Mouse (Mus musculus) heart, postnatal 10 days (tissue): ENCODE data around the gene Senp8. TPM values are rescaled to one million over a fixed set of nuclear protein-coding genes. Genes with fewer than 3 reads are reported as not detected.

Experiments
- DNase-seq, 2 experiments: peaks; one replicate each; pipeline ENCODE4 v3.0.0; 2021
- intact Hi-C: fragments of 180-260 bp; cut with DNase I; formaldehyde crosslinking; loops from one replicate; pipeline ENCODE4 v1.15.1; 2025
- total RNA-seq, 2 experiments: library from RNA; stranded (reverse); gene quantifications; 2 replicates each; pipeline ENCODE4 v1.2.3; 2021

The Senp8 gene
- total RNA-seq, 2 experiments from 2014 or later, result 4.4 to 8.3 TPM

GRCm38 (mm10) chr9:59718237-59718636 lies 32.3 kb downstream of the Senp8 start:
- intact Hi-C loops, result no loop called here
- DNase-seq, result no peak

- no peak for DNase-seq
- intact Hi-C loops, result no loop called here
Observed at GRCm38 (mm10) chr9:59716275-59716898, 34.1 kb downstream of the Senp8 start.

- intact Hi-C loops, result no loop called here
- no peak for DNase-seq
Observed at GRCm38 (mm10) chr9:59709225-59709624, 41.3 kb downstream of the Senp8 start.

- intact Hi-C loops, result no loop called here
- no peak for DNase-seq
Observed at GRCm38 (mm10) chr9:59706850-59707825, 43.4 kb downstream of the Senp8 start.

- no peak for DNase-seq
- intact Hi-C loops, result no loop called here
Observed at GRCm38 (mm10) chr9:59703099-59703498, 47.4 kb downstream of the Senp8 start.

- no peak for DNase-seq
- intact Hi-C loops, result no loop called here
Observed at GRCm38 (mm10) chr9:59701094-59701493, 49.4 kb downstream of the Senp8 start.

GRCm38 (mm10) chr9:59696381-59696780 lies 54.1 kb downstream of the Senp8 start:
- DNase-seq, result no peak
- intact Hi-C loops, result no loop called here

- intact Hi-C loops, result no loop called here
- peak in 1 of 2 experiments; percentile 46 for DNase-seq
Observed at GRCm38 (mm10) chr9:59695451-59695813, 55.1 kb downstream of the Senp8 start.

- intact Hi-C loops, result no loop called here
- DNase-seq, result no peak
Observed at GRCm38 (mm10) chr9:59694571-59695450, 55.7 kb downstream of the Senp8 start.

GRCm38 (mm10) chr9:59692145-59692544 lies 58.4 kb downstream of the Senp8 start:
- DNase-seq, result peak; percentile 42 to 58
- intact Hi-C loops, result no loop called here

GRCm38 (mm10) chr9:59691635-59692094 lies 58.8 kb downstream of the Senp8 start:
- peak; percentile 93 for DNase-seq

GRCm38 (mm10) chr9:59687416-59688046 lies 63.0 kb downstream of the Senp8 start:
- intact Hi-C loops, result no loop called here
- DNase-seq, result no peak

More at GRCm38 (mm10) chr9:59691635-59692094, 58.8 kb downstream of the Senp8 start:
- intact Hi-C loops, result no loop called here

Other genes with a start within 250 kb of the Senp8 start
- gene Hexa, start 211.2 kb downstream of the Senp8 start, total RNA-seq, result 10 to 100 TPM; 33.1 to 38.1 TPM
- under 1 TPM; 0.22 to 0.31 TPM for gene Tmem202, start 210.9 kb downstream of the Senp8 start, total RNA-seq
- gene Celf6, start 172.8 kb downstream of the Senp8 start, total RNA-seq, result not detected
- gene Parp6, start 133.4 kb downstream of the Senp8 start, total RNA-seq, result 10 to 100 TPM; 15.6 to 19.3 TPM
- gene Pkm, start 94.3 kb downstream of the Senp8 start, total RNA-seq, result 1,000 to 10,000 TPM; 1,252 to 1,287 TPM
- under 1 TPM in 1 of 2 experiments, not detected in 1; 0.26 TPM for gene Gramd2, start 70.6 kb downstream of the Senp8 start, total RNA-seq
- gene Myo9a, start 186 bp upstream of the Senp8 start, total RNA-seq, result 10 to 100 TPM; 19.3 to 21.0 TPM
- not detected for gene Nr2e3, start 209.9 kb upstream of the Senp8 start, total RNA-seq